Mouse (Mus musculus) hindbrain, embryonic 12.5 days (tissue): ENCODE results near the gene Aurkb. TPM values are rescaled to one million over a fixed set of nuclear protein-coding genes. Genes with fewer than 3 reads are reported as not detected.
"Not testable (repeated sequence)": the region's sequence is repeated elsewhere in the genome, so short reads cannot be mapped to it uniquely, and the experiment has no call there.

Experiments
- ATAC-seq: fragments of 200-750 bp; cut with Nextera tagmentation; 2 replicates; pipeline ENCODE4 v1.8.0; 2017; ENCODE audit warnings: moderate TSS enrichment; ENCODE audit not compliant: low FRiP score
- H3K27ac ChIP-seq: fragments of 300-500 bp; sonication (generic); 2 replicates; pipeline ENCODE4 v1.5.1; 2016; ENCODE audit warnings: mild to moderate bottlenecking
- H3K27me3 ChIP-seq: fragments of 300-500 bp; sonication (generic); 2 replicates; pipeline ENCODE4 v1.6.1; 2016; ENCODE audit warnings: mild to moderate bottlenecking
- H3K36me3 ChIP-seq: fragments of 300-500 bp; sonication (generic); 2 replicates; pipeline ENCODE4 v1.6.1; 2016; ENCODE audit warnings: mild to moderate bottlenecking
- H3K4me1 ChIP-seq: fragments of 300-500 bp; sonication (generic); 2 replicates; pipeline ENCODE4 v1.6.1; 2016
- H3K4me2 ChIP-seq: fragments of 300-500 bp; sonication (generic); replicated peaks from 2 replicates; pipeline ENCODE4 v1.6.1; 2016; ENCODE audit warnings: mild to moderate bottlenecking
- H3K4me3 ChIP-seq: fragments of 300-500 bp; sonication (generic); 2 replicates; pipeline ENCODE4 v1.5.1; 2016; ENCODE audit warnings: mild to moderate bottlenecking
- H3K9ac ChIP-seq: fragments of 300-500 bp; sonication (generic); 2 replicates; pipeline ENCODE4 v1.6.1; 2016; ENCODE audit warnings: mild to moderate bottlenecking, moderate library complexity
- H3K9me3 ChIP-seq: fragments of 300-500 bp; sonication (generic); replicated peaks from 2 replicates; pipeline ENCODE4 v1.6.1; 2016; ENCODE audit warnings: mild to moderate bottlenecking
- WGBS: fragments of 180-500 bp; shearing (Covaris S2); methylation state at CpG from one replicate; pipeline ENCODE4 v1.1.7; 2016; 5-methylcytosine and 5-hydroxymethylcytosine counted together
- polyA plus RNA-seq: library from polyadenylated mRNA; unstranded; fragments of >200 nt; fragmentation: Nextera tagmentation; extraction: Ambion mirVana; gene quantifications from 2 replicates; pipeline ENCODE4 v1.2.1, GENCODE M21; 2016

Aurkb gene
- 95.5 and 100 TPM in 2 replicates for polyA plus RNA-seq

GRCm38 (mm10) chr11:69045531-69046394 is at the start of gene Aurkb:
Gene Aurkb, plus strand, starts transcription at chr11:69045647.
- peak within 1 kb of the TSS; percentile 79 for H3K4me2 ChIP-seq
- H3K9me3 ChIP-seq = no peaks in the 10 kb centered on the region
- 1% methylated on average over 53 of the region's 54 CpGs for WGBS
- peak within 1 kb of the TSS; percentile 74 for H3K27ac ChIP-seq
- peak within 1 kb of the TSS; percentile 70 for H3K4me3 ChIP-seq
- H3K36me3 ChIP-seq = peaks cover 18% of the 10 kb centered on the region; the same call in 1 of the 2 replicates
- peaks cover 14% of the 10 kb centered on the region for H3K4me1 ChIP-seq
- peak within 1 kb of the TSS; percentile 56 for H3K9ac ChIP-seq
- H3K27me3 ChIP-seq = no peaks in the 10 kb centered on the region
- ATAC-seq = peak; percentile 80

- H3K27me3 ChIP-seq = no peaks in the 10 kb centered on the region
- H3K27ac ChIP-seq = no peak overlapping the region
- peaks cover 92% of the 10 kb centered on the region for H3K36me3 ChIP-seq
- no peak overlapping the region for H3K4me3 ChIP-seq
- WGBS = 97% methylated on average over 4 of the region's 4 CpGs
- ATAC-seq = no peak
- no peak overlapping the region for H3K4me2 ChIP-seq
- H3K4me1 ChIP-seq = no peaks in the 10 kb centered on the region
- no peaks in the 10 kb centered on the region for H3K9me3 ChIP-seq
- H3K9ac ChIP-seq = no peak overlapping the region
Measured at GRCm38 (mm10) chr11:68997080-68997479, 48.4 kb upstream of the Aurkb start.

- H3K36me3 ChIP-seq = peaks cover 54% of the 10 kb centered on the region
- 93% methylated on average over 4 of the region's 4 CpGs for WGBS
- not testable (repeated sequence) for ATAC-seq, H3K4me1 ChIP-seq, H3K27ac ChIP-seq, H3K4me2 ChIP-seq, H3K9me3 ChIP-seq, H3K4me3 ChIP-seq, H3K27me3 ChIP-seq, H3K9ac ChIP-seq
Measured at GRCm38 (mm10) chr11:69002782-69003181, 42.7 kb upstream of the Aurkb start.

- no peak overlapping the region for H3K4me2 ChIP-seq
- WGBS = 63% methylated on average over 4 of the region's 4 CpGs
Measured at GRCm38 (mm10) chr11:69003592-69003991, 41.9 kb upstream of the Aurkb start.

GRCm38 (mm10) chr11:69005193-69005592 is 40.3 kb upstream of the Aurkb start:
- WGBS = 89% methylated on average over 7 of the region's 7 CpGs

More at GRCm38 (mm10) chr11:69003592-69003991, 41.9 kb upstream of the Aurkb start:
- peaks cover 7% of the 10 kb centered on the region; the same call in 1 of the 2 replicates for H3K4me1 ChIP-seq
- H3K9me3 ChIP-seq = no peaks in the 10 kb centered on the region
- H3K27ac ChIP-seq = no peak overlapping the region
- H3K9ac ChIP-seq = no peak overlapping the region
- H3K4me3 ChIP-seq = no peak overlapping the region
- peaks cover 46% of the 10 kb centered on the region for H3K36me3 ChIP-seq
- no peak for ATAC-seq
- H3K27me3 ChIP-seq = no peaks in the 10 kb centered on the region

GRCm38 (mm10) chr11:69006575-69006974 is 38.9 kb upstream of the Aurkb start:
- H3K9me3 ChIP-seq, H3K9ac ChIP-seq, H3K27me3 ChIP-seq, H3K4me3 ChIP-seq, H3K4me2 ChIP-seq, ATAC-seq, H3K27ac ChIP-seq: not testable (repeated sequence)
- H3K36me3 ChIP-seq = peaks cover 17% of the 10 kb centered on the region
- H3K4me1 ChIP-seq = peaks cover 14% of the 10 kb centered on the region

More at GRCm38 (mm10) chr11:69005193-69005592, 40.3 kb upstream of the Aurkb start:
- Histone ChIP-seq H3K36me3 (peaks cover 31% of the 10 kb centered on the region), H3K27ac (no peak overlapping the region), H3K27me3 (no peaks in the 10 kb centered on the region), H3K4me3 (no peak overlapping the region), H3K4me2 (no peak overlapping the region), H3K9me3 (no peaks in the 10 kb centered on the region), H3K4me1 (peaks cover 7% of the 10 kb centered on the region; the same call in 1 of the 2 replicates), H3K9ac (no peak overlapping the region)
- ATAC-seq = no peak

- 9% methylated on average over 38 of the region's 38 CpGs for WGBS
- no peaks in the 10 kb centered on the region for H3K9me3 ChIP-seq
- H3K36me3 ChIP-seq = no peaks in the 10 kb centered on the region
- peaks cover 14% of the 10 kb centered on the region for H3K4me1 ChIP-seq
- H3K4me2 ChIP-seq = peak within 1 kb of the TSS; percentile 59
- H3K9ac ChIP-seq = peak within 1 kb of the TSS; percentile 60
- H3K4me3 ChIP-seq = peak within 1 kb of the TSS; percentile 55
- ATAC-seq = peak; percentile 86
- no peaks in the 10 kb centered on the region for H3K27me3 ChIP-seq
- 0 out of 2 replicates have a peak within 1 kb of the TSS, but pooled peaks have one; percentile 52 for H3K27ac ChIP-seq
Measured at GRCm38 (mm10) chr11:69008182-69009121, 37.0 kb upstream of the Aurkb start, which contains the start of gene Pfas. Gene Pfas, minus strand, starts transcription at chr11:69008460.

GRCm38 (mm10) chr11:69009508-69009907 is 35.9 kb upstream of the Aurkb start:
- no peak overlapping the region for H3K27ac ChIP-seq
- H3K4me2 ChIP-seq = no peak overlapping the region
- no peaks in the 10 kb centered on the region for H3K36me3 ChIP-seq
- no peak overlapping the region for H3K9ac ChIP-seq
- H3K27me3 ChIP-seq = no peaks in the 10 kb centered on the region
- WGBS = 90% methylated on average over 1 of the region's 1 CpGs
- H3K9me3 ChIP-seq = no peaks in the 10 kb centered on the region
- no peak overlapping the region for H3K4me3 ChIP-seq
- ATAC-seq = no peak
- H3K4me1 ChIP-seq = peaks cover 14% of the 10 kb centered on the region

GRCm38 (mm10) chr11:69010400-69011323 is 34.8 kb upstream of the Aurkb start:
- peak overlapping the region; percentile 90; the same call in 1 of the 2 replicates for H3K4me2 ChIP-seq
- peaks cover 19% of the 10 kb centered on the region for H3K4me1 ChIP-seq
- H3K27ac ChIP-seq = no peak overlapping the region
- WGBS = 93% methylated on average over 15 of the region's 15 CpGs
- no peaks in the 10 kb centered on the region for H3K27me3 ChIP-seq
- no peak for ATAC-seq
- no peaks in the 10 kb centered on the region for H3K36me3 ChIP-seq
- H3K9me3 ChIP-seq = no peaks in the 10 kb centered on the region
- no peak overlapping the region for H3K4me3 ChIP-seq
- no peak overlapping the region for H3K9ac ChIP-seq

GRCm38 (mm10) chr11:69011445-69011844 is 34.0 kb upstream of the Aurkb start:
- H3K36me3 ChIP-seq = not testable (repeated sequence)
- 82% methylated on average over 2 of the region's 2 CpGs for WGBS
- 0 out of 2 replicates have a peak overlapping the region, but pooled peaks have one; percentile 72 for H3K9ac ChIP-seq

GRCm38 (mm10) chr11:69012071-69012601 is 33.3 kb upstream of the Aurkb start:
- Histone ChIP-seq H3K4me1 (peaks cover 25% of the 10 kb centered on the region), H3K4me2 (peak overlapping the region; percentile 90), H3K9me3 (no peaks in the 10 kb centered on the region), H3K4me3 (peak overlapping the region; percentile 53), H3K27ac (peak overlapping the region; percentile 93), H3K36me3 (no peaks in the 10 kb centered on the region), H3K27me3 (no peaks in the 10 kb centered on the region), H3K9ac (peak overlapping the region; percentile 72)
- ATAC-seq = peak; percentile 62
- WGBS = under 1% methylated on average over 18 of the region's 18 CpGs

More at GRCm38 (mm10) chr11:69011445-69011844, 34.0 kb upstream of the Aurkb start:
- not testable (repeated sequence) for H3K9me3 ChIP-seq, ATAC-seq, H3K27me3 ChIP-seq
- Histone ChIP-seq H3K4me2 (peak overlapping the region; percentile 90), H3K4me3 (peak overlapping the region; percentile 53), H3K4me1 (peaks cover 19% of the 10 kb centered on the region), H3K27ac (peak overlapping the region; percentile 93)
